Mouse (Mus musculus): Measurements from ENCODE around the gene Eddm3b.

DNA sequence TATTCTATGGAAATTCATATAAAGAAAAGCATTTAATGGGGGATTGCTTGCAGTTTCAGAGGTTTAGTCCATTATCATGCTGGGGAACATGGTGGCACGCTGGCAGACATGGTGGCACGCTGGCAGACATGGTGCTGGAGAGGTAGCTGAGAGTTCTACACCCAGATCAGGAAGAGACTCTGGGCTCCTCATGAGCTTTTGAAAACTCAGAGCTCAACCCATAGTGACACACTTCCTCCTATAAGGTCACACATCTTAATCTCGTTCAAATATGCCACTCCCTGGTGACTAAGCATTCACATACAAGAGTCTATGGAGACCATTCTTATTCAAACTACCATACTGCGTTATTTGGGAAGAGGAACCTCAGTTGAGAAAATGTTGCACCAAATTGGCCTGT is 18.1 kb downstream of the Eddm3b start:
- no peak for TF ChIP-seq CTCF (IDR thresholded peaks at IDR 0.05; ENCODE audit: low read depth, low read length)
- TF ChIP-seq POLR2A (IDR thresholded peaks at IDR 0.05; ENCODE audit: insufficient read depth, low read length) = no peak
